Mouse (Mus musculus) urinary bladder, adult 18-20 months (tissue): ENCODE data around the gene Tmem229b.
"Not testable (repeated sequence)": the region's sequence is repeated elsewhere in the genome, so short reads cannot be mapped to it uniquely, and the experiment has no call there.

ENCODE experiments used
- DNase-seq, 2 experiments: peaks; one replicate each; pipeline ENCODE4 v3.0.0; 2022; ENCODE audit warnings: low spot score in 2 of 2, mixed read lengths in 2 of 2

Tmem229b gene

GRCm38 (mm10) chr12:79007126-79007753, at the start of gene Tmem229b:
Gene Tmem229b (minus strand): TSS chr12:79007627.
- peak in 1 of 2 experiments; percentile 8 for DNase-seq

- DNase-seq: no peak
These were observed 47.8 kb upstream of the Tmem229b start for GRCm38 (mm10) chr12:79055276-79055675.

GRCm38 (mm10) chr12:79052073-79052472, 44.6 kb upstream of the Tmem229b start:
- DNase-seq: no peak

GRCm38 (mm10) chr12:79050545-79051212, 43.3 kb upstream of the Tmem229b start:
- peak in 1 of 2 experiments; percentile 39 for DNase-seq

- no peak for DNase-seq
These were observed 42.4 kb upstream of the Tmem229b start for GRCm38 (mm10) chr12:79049807-79050206.

GRCm38 (mm10) chr12:79048898-79049297, 41.5 kb upstream of the Tmem229b start:
- DNase-seq: no peak

- DNase-seq: peak; percentile 27 to 48
These were observed 39.8 kb upstream of the Tmem229b start for GRCm38 (mm10) chr12:79047203-79047602.

- no peak for DNase-seq
These were observed 38.7 kb upstream of the Tmem229b start for GRCm38 (mm10) chr12:79046171-79046570.

GRCm38 (mm10) chr12:79044668-79045067, 37.2 kb upstream of the Tmem229b start:
- no peak for DNase-seq

GRCm38 (mm10) chr12:79041436-79041835, 34.0 kb upstream of the Tmem229b start:
- peak in 1 of 2 experiments; percentile 57 for DNase-seq

GRCm38 (mm10) chr12:79040201-79040827, 32.9 kb upstream of the Tmem229b start:
- no peak for DNase-seq

GRCm38 (mm10) chr12:79039708-79040107, 32.3 kb upstream of the Tmem229b start:
- DNase-seq: no peak

GRCm38 (mm10) chr12:79035349-79035748, 27.9 kb upstream of the Tmem229b start:
- DNase-seq: no peak

GRCm38 (mm10) chr12:79034331-79034730, 26.9 kb upstream of the Tmem229b start:
- DNase-seq: no peak

- DNase-seq: peak; percentile 31 to 63
These were observed 21.8 kb upstream of the Tmem229b start, which contains the start of gene Plekhh1 for GRCm38 (mm10) chr12:79028911-79029861. Gene Plekhh1 (plus strand): TSS chr12:79029163.

- DNase-seq: not testable (repeated sequence)
These were observed 20.1 kb upstream of the Tmem229b start for GRCm38 (mm10) chr12:79027526-79027925.

- DNase-seq: peak; percentile 57 to 64
These were observed 15.5 kb upstream of the Tmem229b start for GRCm38 (mm10) chr12:79022882-79023281.

GRCm38 (mm10) chr12:79021902-79022301, 14.5 kb upstream of the Tmem229b start:
- no peak for DNase-seq

GRCm38 (mm10) chr12:79017994-79018399, 10.6 kb upstream of the Tmem229b start:
- DNase-seq: no peak

- DNase-seq: no peak
These were observed 8.7 kb upstream of the Tmem229b start for GRCm38 (mm10) chr12:79016109-79016508.

- no peak for DNase-seq
These were observed 3.1 kb upstream of the Tmem229b start for GRCm38 (mm10) chr12:79010569-79010968.
